Mouse (Mus musculus) ES-E14 (cell line): Measurements from ENCODE around the gene Rasl10b. TPM values are rescaled to one million over a fixed set of nuclear protein-coding genes. Genes with fewer than 3 reads are reported as not detected.
A peak's percentile ranks its signal among the peaks of the same experiment; 100 is the strongest.

ENCODE experiments used
- DNase-seq: peaks from one replicate; pipeline ENCODE4 v3.0.0-alpha.2; 2013; ENCODE audit warnings: low read depth, low spot score
- H3K27ac ChIP-seq: 2 replicates; pipeline ENCODE4 v1.5.1; 2012; ENCODE audit warnings: low read depth, mild to moderate bottlenecking, low read length, moderate library complexity, mixed read lengths; ENCODE audit not compliant: poor library complexity, insufficient read depth, severe bottlenecking
- H3K36me3 ChIP-seq: 2 replicates; pipeline ENCODE4 v1.6.1; 2012; ENCODE audit warnings: mild to moderate bottlenecking, low read length, moderate library complexity, mixed read lengths; ENCODE audit not compliant: control insufficient read depth, poor library complexity, insufficient read depth, severe bottlenecking
- H3K4me1 ChIP-seq, 2 experiments: fragments of 150-350 bp in 1 of 2; sonication (generic) in 1 of 2; 2 replicates each; pipeline ENCODE4 v1.6.1; 2012; ENCODE audit warnings: low read length in 2 of 2, mild to moderate bottlenecking in 1 of 2, mixed read lengths in 1 of 2; ENCODE audit not compliant: control insufficient read depth in 2 of 2, insufficient read depth in 2 of 2, poor library complexity in 1 of 2
- H3K4me3 ChIP-seq, 2 experiments: fragments of 150-350 bp in 1 of 2; sonication (generic) in 1 of 2; 2 replicates each; pipeline ENCODE4 v1.5.1; 2012; ENCODE audit warnings: low read length in 2 of 2, low read depth in 1 of 2, mild to moderate bottlenecking in 1 of 2, mixed read lengths in 1 of 2; ENCODE audit not compliant: insufficient read depth in 1 of 2, poor library complexity in 1 of 2, severe bottlenecking in 1 of 2
- H3K9ac ChIP-seq: 2 replicates; pipeline ENCODE4 v1.6.1; 2012; ENCODE audit warnings: low read depth, mild to moderate bottlenecking, low read length, mixed read lengths; ENCODE audit not compliant: poor library complexity, insufficient read depth, severe bottlenecking
- H3K9me3 ChIP-seq: fragments of 150-350 bp; sonication (generic); 2 replicates; pipeline ENCODE4 v1.6.1; 2012; ENCODE audit warnings: low read depth, mild to moderate bottlenecking, low read length; ENCODE audit not compliant: control insufficient read depth, insufficient read depth
- CHD2 ChIP-seq: IDR thresholded peaks from 2 replicates; pipeline ENCODE4 v1.6.1; 2014; ENCODE audit warnings: mild to moderate bottlenecking, low read depth, low read length, inconsistent platforms
- HCFC1 ChIP-seq: IDR thresholded peaks from 2 replicates; pipeline ENCODE4 v1.6.1; 2012; ENCODE audit warnings: low read length, inconsistent platforms, borderline replicate concordance; ENCODE audit not compliant: insufficient read depth
- MAFK ChIP-seq: IDR thresholded peaks from 2 replicates; pipeline ENCODE4 v1.6.1; 2014; ENCODE audit warnings: mild to moderate bottlenecking, low read depth, low read length, inconsistent platforms; ENCODE audit not compliant: insufficient read depth
- ZC3H11A ChIP-seq: IDR thresholded peaks from 2 replicates; pipeline ENCODE4 v1.6.1; 2012; ENCODE audit warnings: low read depth, mild to moderate bottlenecking, inconsistent platforms, low read length, borderline replicate concordance
- ZNF384 ChIP-seq: IDR thresholded peaks from 2 replicates; pipeline ENCODE4 v1.6.1; 2012; ENCODE audit warnings: low read depth, low read length, inconsistent platforms
- in situ Hi-C, 2 experiments: fragments of 600-800 bp; cut with MboI; formaldehyde crosslinking; loops; one replicate each; pipeline ENCODE4 v1.15.1; 2025; ENCODE audit warnings: low sequenced_read_pairs in 2 of 2, inconsistent platforms in 1 of 2; ENCODE audit not compliant: unreplicated experiment in 2 of 2
- total RNA-seq: library from RNA; depleted of rRNA; stranded (reverse); fragments of 300-350 nt; gene quantifications from 2 replicates; pipeline ENCODE4 v1.2.3, GENCODE M21; 2012; rRNA removed

The Rasl10b gene
- total RNA-seq: 1.2 and 1.9 TPM in 2 replicates

DNA sequence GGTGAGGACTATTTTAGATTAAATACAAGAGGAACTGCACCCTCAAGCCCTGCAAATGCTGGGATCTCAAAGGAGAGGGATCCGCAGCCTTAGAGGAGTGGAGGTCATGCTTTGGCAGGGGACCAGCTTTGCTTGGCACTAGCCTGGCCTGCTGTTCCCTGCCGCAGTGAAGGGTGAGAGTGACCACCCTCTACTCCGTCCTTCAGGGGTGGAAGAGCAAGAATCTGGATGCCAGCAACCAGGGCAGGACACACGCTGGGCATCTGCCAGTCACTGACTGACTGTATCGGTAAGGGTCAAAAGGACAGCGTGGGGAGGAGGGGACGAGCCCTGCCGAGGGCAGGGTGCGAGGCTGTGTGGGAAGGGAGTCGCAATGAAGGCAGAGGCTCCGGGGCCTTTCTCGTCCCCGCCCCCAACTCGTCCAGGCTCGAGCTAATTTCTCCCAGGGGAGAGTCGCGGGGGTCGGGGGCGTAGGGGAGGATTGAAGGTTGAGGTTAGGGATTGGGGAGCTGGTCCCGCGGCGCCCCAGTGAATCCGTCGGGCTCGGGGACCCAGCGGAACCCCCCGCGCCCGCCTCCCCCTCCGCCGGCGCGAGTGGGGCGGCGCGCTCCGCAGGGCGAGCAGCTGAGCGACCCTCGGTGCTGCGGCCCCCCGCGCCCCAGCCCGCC, at the start of gene Rasl10b:
Gene Rasl10b (plus strand): TSS at position 51 of the 668 bp plus-strand sequence.
- Histone ChIP-seq H3K9ac (peak within 1 kb of the TSS; percentile 68), H3K36me3 (no peaks in the 10 kb centered on the region), H3K27ac (no peak within 1 kb of the TSS), H3K4me1 (peaks cover 4 to 7% of the 10 kb centered on the region in 2 experiments), H3K4me3 (peak within 1 kb of the TSS; percentile 77 to 79), H3K9me3 (no peaks in the 10 kb centered on the region)
- in situ Hi-C loops: loop anchor here in 1 of 2 experiments (25.0 kb wide), 1 partner anchor 347 kb away; the partner anchor contains the start of gene Slfn2
- TF ChIP-seq HCFC1 (no peak), MAFK (no peak), ZNF384 (no peak), ZC3H11A (no peak), CHD2 (no peak)
- DNase-seq: no peak

DNA sequence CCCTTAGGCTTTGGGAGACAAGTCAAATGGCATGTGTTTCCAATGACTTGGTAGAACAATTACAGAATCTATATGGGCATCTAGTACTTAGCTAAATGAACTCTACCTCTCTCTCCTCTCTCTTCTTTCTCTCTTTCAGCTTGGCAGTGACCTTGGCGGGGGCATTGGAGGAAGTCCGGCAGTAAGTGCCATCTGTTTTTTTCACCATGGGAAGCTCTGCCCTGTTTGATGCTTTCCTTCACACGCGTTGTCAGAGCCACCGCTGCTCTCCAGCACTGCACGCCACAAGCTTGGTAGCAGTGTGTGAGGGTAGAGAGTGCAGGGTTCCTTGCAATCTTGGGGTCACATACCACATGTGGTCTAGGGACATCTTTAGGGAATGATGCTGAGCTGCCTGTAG, 44.3 kb upstream of the Rasl10b start:
- TF ChIP-seq ZC3H11A (no peak), HCFC1 (no peak), MAFK (no peak), CHD2 (no peak), ZNF384 (no peak)
- no peaks in the 10 kb centered on the region for H3K9me3 ChIP-seq
- H3K9ac ChIP-seq: no peak overlapping the region
- no peak overlapping the region for H3K4me3 ChIP-seq
- H3K36me3 ChIP-seq: peaks cover 12% of the 10 kb centered on the region
- in situ Hi-C loops: no loop called here
- no peak for DNase-seq
- no peaks in the 10 kb centered on the region; a peak in 1 of 4 replicates for H3K4me1 ChIP-seq
- no peak overlapping the region for H3K27ac ChIP-seq

DNA sequence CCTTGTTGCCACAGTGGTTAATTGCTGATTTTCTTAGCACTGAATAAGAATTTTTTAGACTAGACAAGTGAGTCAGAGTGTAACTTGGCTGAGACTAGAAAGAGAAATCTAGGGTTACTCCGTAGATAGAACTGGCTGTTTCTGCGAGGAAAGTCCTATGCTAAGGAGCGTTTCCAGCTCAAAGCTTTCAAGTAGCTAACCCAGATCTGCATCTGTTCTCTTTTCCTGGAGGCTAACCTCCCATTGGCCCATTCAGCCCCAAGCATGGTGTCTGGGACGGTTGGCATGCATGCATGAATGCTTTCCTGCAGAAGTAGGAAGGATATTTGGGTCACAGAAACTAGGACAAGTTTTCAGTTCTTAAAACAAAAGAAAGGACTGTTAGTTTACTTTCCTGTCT, 37.7 kb upstream of the Rasl10b start:
- Histone ChIP-seq H3K9me3 (no peaks in the 10 kb centered on the region), H3K36me3 (peaks cover 9% of the 10 kb centered on the region), H3K27ac (no peak overlapping the region), H3K9ac (no peak overlapping the region), H3K4me1 (peaks cover 0 to 2% of the 10 kb centered on the region in 2 experiments; a peak in 2 of 4 replicates), H3K4me3 (no peak overlapping the region)
- in situ Hi-C loops: no loop called here
- no peak for DNase-seq
- TF ChIP-seq CHD2 (no peak), MAFK (no peak), HCFC1 (no peak), ZC3H11A (no peak), ZNF384 (no peak)

DNA sequence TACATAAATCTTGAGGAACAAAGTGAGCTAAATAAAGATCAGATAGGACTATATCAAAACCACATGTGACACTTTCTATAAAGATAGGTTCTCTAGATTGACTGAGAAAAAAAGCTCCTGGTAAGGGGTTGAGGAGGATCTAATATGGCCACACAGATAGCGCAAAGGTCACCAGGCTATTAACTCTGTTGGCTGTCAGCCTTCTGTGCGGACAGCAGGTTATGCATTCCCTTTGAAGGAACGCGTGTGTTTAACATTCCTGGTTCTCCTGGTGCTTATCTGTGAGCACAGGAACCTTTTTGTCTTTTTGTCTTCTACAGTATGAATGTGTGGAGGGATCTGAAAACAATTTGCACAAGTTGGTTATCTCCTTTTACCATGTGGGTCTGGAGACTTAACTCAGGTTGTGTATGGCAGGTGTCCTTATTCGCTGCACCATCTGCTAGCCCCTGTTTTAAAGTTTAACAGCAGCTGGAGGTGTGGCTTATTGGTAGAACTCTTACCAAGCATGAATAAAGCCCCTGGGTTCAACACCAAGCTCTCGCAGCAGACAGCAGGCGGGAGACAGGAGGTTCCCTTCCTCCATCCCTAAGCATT, 29.1 kb upstream of the Rasl10b start:
- TF ChIP-seq MAFK (no peak), ZC3H11A (no peak), ZNF384 (no peak), CHD2 (no peak), HCFC1 (no peak)
- no peak for DNase-seq
- no peaks in the 10 kb centered on the region for H3K36me3 ChIP-seq
- no peak overlapping the region for H3K4me3 ChIP-seq
- no peak overlapping the region for H3K9ac ChIP-seq
- H3K27ac ChIP-seq: no peak overlapping the region
- no peaks in the 10 kb centered on the region for H3K9me3 ChIP-seq
- H3K4me1 ChIP-seq: no peaks in the 10 kb centered on the region
- in situ Hi-C loops: no loop called here
